Mouse (Mus musculus): ENCODE results near the gene Ky.

GRCm38 (mm10) chr9:102462251-102462650, 43.3 kb upstream of the Ky start:
- no peak for TF ChIP-seq POLR2A (IDR thresholded peaks at IDR 0.05; ENCODE audit: borderline replicate concordance, low read depth, low read length)
- no peak for TF ChIP-seq CTCF (IDR thresholded peaks at IDR 0.05; ENCODE audit: low read depth, low read length)
